Mouse (Mus musculus) c-Kit-positive CD71-positive TER-119-negative erythroid progenitor cells, embryonic 14.5 days (primary cell): ENCODE results near the gene Nme9.

Experiments
- DNase-seq: peaks from one replicate; pipeline ENCODE4 v3.0.0-alpha.2; 2013; ENCODE audit warnings: low read depth

Gene Nme9

DNA sequence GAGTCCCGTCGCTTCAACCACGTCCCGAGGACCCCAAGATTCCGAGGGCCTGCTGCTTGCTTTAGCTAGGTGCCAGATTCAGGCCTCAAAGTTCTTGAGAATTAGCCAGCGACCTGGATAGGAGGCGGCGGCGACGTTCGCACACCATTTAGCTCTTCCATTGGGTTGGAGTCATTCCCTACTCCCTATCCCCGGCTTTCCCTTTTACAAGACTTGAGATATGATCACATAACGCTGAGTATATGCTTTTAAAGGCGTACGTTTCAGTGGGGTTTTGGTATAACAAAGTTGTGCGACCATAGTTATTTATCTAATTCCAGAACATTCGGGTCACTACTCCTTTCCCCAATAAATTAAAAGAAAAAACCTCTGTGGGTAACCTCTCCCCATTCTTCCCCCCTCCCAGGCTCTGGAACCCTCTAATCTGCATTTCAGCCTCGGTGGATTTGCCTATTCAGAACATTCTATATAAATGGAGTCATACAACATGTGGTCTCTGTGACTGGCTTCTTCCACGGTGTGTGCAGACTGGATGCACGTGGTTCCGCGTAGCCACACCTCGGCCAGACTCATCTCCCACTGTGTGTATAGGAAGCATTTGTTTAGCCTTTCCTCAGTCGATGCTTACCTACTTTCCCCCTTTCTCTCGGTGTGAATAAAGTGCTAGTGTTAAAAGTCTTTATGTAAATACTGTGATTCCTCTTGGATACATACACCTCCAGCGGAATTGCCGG is 14.1 kb upstream of the Nme9 start, which contains the start of gene Mras:
Gene Mras (minus strand): TSS at position 351 of the 734 bp plus-strand sequence.
- DNase-seq, result no peak

DNA sequence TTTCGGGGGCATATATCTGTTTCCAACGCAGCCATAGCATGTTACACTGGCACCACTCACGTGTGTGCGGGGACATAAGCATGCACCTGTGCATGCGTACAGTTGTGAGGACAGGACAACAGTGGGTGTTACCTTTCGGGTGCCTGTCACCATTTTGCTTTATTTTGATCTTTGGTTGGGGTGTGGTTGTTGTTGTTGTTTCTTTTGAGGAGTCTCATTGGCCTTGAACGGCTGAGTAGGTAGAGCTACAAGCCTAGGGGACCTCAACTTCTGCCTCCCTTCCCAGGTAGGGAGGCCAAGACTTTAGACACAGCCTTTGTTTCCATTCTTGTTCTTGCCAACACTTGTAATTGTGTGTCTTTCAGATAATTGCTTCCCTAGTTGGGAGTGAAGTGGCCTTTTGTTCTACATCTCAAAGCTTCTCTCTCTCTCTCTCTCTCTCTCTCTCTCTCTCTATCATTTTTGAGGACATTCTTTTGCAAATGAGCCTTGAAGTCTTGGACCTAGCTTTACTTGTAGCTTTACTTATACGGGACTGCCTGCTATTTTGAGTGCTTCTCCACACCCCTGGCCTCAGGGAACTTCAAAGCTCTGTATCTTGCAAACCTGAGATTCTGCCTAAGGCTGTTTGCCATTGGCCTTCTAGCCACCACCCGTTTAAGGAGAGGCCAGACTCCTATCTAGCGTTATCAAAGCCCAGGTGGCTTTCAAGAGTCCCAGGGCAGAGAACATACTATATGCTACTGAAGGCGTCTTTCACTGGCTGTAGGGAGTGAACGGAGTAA is 13.3 kb upstream of the Nme9 start:
- DNase-seq, result no peak

DNA sequence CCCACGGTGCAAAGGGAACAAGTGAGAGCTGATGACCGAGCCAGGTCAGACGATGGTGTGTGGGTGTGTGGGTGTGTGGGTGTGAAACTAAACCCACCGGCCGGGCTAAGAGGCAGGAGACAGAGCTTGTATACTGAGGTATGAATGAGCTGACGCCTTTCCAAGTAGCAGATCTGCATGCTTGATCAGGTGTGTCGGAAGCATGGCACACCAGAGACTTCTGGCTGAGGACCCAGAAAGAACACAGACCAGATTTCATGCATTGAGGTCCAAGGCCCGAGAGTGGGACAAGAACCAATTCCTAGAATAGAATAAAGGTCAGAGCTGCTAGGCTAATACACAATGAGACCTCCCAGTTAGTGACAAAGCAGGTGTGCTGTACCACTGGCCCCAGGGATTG is 12.2 kb upstream of the Nme9 start:
- DNase-seq, result no peak

DNA sequence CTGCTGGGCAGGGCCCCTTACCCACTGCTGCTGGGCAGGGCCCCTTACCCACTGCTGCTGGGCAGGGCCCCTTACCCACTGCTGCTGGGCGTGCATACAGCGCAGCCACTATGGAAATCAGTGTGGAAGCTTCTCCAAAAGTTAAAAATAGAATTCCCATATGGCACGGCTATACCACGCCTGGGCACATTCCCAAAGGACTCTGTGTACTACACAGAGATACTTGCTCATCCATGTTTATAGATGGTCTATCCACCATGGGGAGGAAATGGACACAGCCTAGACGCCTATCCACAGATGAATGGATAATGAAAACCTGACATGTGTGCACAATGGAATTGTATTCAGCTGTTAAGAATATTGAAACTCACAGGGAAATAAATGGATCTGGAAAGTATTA is 10.3 kb upstream of the Nme9 start:
- no peak for DNase-seq

DNA sequence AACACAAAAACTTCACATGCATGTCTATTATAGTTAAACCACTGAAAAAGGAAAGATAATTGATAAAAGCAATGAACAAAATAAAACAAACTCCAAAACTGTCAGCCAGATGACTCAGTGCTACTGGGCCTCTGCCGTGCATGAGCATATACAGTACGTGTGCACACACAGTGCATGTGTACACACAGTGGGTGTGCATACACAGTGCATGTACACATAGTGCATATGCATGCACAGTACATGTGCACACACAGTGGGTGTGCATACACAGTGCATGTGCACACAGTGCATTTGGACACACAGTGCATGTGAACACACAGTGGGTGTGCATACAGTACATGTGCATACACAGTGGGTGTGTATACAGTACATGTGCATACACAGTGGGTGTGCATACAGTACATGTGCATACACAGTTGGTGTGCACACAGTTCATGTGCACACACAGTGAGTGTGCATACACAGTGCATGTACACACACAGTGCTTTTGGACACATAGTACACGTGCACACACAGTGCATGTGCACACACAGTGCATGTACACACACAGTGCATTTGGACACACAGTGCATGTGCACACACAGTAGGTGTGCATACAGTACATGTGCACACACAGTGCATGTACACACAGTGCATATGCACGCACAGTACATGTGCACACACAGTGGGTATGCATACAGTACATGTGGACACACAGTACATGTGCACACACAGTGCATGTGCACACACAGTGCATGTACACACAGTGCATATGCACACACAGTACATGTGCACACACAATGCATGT is 9.4 kb upstream of the Nme9 start:
- no peak for DNase-seq

DNA sequence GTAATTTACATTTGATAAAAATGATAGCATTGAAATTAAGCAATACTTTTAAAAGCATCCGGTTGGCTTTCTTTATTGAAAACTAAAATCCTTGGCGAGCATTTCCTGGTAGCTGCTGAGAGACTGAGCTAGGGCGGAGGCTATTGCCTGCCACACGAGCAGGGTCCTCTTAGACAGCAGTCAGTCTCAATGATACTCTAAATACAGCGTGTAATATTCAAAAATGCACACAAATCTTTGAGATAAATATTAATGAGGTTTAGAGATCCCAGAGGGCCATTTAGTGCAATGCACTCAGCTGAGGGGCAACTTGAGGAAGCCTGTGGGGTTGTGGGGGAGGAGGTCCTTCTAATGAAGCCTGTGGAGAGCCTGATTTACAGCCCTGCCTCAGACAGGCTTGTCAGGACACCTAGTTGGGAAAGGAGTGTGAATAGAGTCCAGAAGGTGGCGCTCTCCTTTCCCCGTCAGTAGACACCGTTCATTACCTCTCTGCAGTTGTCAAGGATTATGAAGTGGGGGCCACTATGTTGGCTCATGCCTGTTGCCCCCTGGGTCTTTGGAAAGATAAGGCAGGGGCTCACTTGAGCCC is 6.6 kb upstream of the Nme9 start:
- DNase-seq, result no peak

DNA sequence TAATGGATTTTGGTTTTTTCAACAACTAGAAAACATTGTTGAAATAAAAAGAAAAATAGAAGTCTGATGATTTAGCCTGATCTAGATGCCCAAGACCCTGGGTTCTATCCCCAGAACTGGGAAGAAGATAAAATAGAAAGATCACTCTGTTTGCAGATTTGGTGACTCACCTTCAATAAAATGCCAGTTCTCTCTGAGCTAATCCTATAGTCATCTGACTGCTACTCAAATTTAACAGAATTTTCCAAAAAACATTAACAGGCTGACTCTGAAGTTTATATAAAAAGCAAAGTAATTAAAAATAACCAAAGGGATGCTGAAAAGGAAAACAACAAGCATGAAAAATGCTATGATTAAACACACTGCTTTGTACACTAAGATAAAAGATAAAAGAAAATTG is 5.0 kb upstream of the Nme9 start:
- DNase-seq, result no peak

DNA sequence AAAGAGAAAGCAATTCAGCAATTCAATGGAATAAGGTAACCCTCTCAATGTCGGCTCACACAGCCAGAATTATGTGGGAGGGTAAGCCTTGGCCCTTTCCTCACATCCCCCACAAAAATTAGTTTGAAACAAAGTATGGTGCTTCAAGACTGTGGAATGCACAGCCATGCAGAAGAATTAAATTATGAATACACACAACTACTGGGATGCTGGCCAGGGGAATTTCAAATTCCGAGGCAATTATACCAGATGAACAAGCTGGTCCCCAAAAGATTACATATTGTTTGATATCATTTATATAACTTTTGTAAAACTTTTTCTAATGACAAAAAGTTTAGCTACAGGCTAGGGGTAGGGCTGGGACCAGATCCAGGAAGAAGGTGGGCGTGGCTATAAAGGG is 4.0 kb upstream of the Nme9 start:
- DNase-seq, result no peak

DNA sequence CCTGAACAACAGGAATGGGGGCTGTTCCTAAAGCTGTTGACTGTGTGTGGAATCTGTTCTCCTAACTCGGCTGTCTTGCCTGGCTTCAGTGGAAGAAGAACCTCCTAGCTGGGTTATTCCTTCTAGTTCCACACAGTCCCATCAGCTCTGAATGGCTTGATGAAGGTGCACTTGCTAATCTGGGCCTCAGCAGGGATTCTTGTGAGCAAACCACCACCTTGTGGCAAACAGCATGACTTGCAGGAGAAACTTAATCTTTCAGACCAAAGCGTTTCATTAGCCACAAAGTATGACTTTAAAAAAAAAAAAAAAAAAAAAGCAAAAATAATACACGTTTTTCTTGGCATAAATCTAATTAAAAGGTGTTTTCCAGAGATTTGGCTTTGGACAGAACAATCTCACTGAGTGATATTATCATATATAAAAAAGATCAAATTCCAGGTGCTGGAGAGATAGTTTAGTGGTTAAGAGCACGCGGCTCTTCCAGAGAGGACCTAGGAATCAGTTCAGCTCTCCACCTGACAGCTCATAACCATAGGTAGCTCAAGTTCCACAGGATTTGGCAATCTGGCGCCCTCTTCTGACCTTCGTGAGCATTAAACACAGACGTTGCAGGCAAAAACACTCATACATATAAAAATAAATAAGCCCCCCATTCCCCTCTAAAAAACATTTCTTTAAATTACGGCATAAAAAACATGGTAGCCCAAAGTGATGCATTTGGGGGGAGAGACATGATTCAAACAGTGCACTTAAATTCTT is 1.2 kb upstream of the Nme9 start:
- DNase-seq, result no peak

DNA sequence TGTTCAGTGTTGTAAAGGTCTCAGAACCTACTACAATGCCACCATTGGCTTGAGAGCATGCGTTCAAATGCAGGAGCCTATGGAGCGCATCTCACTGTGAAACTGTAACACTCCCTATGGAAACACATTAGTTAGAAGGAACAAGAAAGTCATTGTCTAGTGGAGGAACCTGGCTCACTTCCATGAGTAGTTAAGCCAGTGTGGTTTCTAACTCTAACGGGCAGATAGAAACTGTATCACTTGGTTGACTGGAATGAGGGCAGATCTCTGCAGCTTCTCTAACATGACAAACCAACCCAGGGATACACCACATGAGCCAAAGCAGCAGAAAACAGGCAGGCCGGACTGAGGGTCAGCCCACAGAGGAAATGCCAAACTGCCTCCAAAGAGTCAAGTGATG is 2.9 kb downstream of the Nme9 start:
- DNase-seq, result no peak

DNA sequence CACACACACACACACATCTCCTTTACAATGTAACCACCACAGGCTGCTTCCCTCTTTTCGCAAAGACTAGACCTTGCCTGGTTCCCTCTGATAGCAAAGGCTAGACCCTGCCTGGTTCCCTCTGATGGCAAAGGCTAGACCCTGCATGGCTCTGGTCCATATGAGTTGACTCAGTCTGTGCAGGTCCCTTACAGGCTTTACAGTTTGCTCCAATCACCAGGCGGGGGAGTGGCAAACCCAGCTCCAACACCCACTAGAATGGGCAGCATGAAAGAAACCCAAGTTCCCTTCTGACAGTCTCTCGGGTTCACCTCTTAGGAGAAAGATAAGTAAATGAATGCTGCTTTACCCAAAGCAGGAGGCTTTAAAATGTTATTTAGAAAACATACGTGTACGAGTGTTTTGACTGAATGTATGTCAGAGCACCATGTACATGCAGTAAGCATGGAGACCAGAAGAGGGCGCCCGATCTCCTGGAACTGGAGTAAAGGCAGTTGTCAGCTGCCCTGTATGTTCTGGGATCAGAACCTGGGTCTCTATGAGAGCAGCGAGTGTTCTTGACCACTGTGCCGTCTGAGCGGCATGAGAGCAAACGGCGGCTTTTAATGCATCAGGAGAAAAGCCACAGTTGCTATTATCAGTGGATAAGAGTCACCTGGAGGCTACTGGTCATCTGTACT is 7.4 kb downstream of the Nme9 start:
- peak; percentile 61 for DNase-seq

DNA sequence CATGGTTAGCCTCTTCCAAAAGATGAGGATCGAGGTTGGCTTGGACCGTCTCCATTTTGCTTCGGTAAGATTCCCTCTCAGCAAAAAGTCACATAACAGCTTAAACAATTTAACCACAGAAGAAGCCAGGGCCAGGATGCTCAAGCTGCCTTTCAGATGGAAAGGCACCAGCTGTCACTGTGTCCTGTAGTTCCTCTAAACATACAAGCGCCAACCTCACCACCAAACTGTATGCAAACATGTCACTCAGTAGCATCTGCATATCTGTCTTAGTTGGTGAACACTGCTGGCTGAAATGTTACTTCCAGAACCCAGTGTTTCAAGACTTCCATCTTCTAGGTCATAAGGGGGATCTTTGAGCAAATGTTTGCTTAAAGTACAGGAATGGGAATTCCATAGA is 8.5 kb downstream of the Nme9 start:
- DNase-seq, result no peak

DNA sequence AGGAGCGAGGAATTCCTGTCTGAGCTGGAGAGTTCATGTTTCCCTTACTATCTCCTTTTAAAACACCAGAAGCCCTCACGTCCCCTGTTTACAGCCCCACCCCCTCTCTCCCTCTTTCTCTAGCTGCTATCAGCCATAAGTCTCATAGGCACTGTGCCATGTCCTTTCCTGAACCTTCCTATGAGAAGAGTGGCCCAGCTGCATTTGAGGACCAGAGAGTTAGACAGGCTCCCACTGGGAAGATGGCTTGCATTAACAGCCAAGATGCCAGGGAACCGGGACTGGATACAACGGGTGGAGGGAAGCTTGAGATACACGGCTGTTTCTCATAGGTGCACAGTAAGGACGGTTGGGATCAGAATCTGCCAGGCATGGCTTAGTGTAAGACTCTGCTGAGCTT is 13.6 kb downstream of the Nme9 start:
- DNase-seq, result no peak

DNA sequence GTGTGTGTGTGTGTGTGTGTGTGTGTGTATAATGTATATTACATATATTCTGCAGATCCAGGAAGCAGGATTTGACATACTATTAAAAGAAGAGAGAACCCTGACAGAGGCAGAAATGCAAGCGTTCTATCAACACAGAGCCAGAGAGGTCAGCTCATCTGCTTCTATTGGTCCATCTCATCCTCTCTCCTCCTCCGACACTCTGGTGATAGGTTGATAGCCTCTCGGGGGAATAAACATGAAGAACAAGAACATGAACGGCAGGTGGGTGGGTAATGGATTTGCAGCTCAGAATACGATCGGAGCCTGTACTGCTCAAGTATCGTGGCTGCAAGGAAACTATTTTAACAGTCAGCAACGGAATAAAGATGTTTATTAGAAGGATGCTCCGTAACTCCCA is 17.3 kb downstream of the Nme9 start:
- DNase-seq, result no peak

DNA sequence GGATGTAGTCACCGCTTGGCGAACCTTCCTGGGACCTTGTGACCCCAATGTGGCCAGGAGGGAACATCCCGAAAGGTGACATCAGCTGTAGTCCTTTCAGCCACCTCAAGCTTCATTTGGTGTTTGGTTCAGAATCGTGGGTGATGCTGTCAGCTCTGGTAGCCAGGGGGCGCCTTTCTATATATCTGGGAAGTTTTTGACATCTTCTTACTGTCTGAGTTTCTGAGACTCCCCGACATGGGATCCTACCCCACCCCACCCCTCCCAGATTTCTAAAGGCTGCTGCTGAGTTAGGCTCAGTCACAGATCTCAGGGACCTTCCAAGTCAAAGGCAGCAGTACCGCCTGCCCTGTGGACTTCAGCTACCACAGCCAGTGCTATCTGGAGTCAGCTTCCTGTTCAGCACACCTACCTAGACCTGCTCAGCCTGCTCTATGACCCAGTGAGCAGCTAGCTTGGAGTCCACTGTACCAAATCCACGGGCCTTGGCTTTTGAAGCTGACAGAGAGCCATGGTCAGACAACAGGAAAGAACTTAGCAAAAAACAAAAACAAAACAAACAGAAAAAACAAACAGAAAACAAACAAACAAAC is 18.5 kb downstream of the Nme9 start:
- DNase-seq, result peak; percentile 37

DNA sequence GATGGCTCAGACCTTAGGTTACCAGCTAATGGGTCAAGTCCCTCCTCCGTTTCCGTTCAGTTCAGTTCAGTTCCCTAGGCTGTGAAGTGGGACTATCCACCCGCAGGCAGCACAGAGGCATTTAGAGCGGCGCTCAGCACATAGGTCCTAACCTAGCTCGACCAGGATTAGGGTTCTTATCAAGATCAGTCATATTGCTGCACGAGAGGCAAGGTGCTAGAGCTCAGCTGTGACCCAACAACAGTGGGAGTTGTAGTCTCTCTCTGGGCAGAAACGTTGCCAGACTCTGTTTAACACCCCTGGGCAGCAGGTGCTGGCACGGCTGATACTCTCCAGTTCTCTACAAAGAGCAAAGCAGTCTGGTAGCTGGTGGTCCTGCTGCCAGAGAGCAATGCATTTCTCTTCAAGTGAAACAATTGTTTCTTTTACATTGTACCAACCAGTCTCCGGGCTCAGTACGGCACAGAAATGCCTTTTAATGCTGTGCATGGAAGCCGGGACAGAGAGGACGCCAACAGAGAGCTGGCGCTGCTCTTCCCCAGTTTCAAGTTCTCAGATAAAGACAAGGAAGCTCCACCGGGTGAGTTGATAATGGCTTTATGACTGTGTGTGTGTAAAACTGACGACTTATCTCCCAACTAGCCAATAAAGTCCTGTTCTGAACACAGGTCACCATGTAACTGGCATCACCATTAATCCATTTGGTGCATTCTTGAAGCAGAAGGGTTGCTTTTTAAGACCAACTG is 19.2 kb downstream of the Nme9 start:
- DNase-seq, result peak; percentile 38

DNA sequence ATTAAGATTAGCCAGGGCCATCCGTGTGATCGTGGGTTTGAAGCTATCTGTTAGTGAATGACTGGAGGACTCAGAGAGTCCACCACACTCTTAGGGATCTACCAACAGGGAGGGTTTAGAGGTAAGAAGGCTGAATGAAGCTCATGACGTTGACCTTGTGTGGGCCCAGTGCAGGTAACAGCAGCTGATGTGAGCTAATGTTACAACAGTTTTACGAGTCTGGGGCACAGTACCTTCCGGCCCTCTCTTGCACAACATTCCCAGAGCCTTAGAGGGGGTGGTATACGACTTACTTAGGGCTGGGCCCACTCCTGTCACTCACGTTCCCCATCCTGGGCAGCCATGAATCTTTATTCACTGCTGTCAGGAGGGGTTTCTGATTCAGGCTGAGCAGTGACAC is 20.1 kb downstream of the Nme9 start:
- DNase-seq, result no peak

DNA sequence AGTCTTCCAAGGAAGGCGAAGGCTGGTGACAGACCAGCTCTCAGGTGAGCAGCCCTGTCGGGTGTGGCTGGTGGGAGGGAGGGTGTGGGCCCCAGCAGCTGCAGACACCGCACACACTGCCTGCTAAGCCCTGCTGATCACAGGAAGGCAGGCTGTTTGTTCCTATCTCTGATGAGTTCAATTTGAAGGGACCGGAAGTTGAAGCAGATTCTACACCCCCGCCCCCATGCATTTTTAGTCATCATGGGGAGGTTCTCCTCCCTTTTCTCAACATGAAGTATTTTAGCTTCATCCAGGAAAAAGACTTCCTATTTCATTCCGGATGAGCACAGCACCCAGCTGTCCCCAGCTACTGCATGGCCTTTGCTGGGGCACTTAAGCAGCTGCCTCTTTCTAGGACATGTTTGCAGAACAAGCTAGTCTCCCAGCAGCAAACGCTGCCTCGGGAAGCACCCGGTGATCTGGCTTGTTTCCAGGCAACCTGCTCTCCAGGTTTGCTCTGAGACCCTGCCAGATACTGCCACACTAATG is 28.0 kb downstream of the Nme9 start:
- DNase-seq, result no peak

DNA sequence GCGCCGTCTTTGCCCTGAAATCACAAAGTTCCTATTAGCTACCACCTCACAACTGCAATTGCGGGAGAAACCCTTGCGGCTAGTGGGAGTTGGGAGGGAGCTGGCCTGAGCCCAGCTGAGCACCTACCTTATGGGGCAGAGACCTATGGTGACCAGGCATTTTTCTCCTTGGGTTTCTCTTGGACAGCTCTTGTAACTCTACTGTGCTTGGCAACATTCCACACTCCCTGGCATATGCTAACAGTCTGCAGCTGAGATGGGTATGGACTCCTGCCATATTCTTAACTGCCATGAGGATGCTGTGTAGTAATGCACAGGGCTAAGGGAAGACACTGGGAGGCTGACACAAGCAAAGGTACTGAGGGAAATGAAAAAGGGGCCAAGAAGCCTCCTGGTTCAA is 29.5 kb downstream of the Nme9 start:
- DNase-seq, result no peak

DNA sequence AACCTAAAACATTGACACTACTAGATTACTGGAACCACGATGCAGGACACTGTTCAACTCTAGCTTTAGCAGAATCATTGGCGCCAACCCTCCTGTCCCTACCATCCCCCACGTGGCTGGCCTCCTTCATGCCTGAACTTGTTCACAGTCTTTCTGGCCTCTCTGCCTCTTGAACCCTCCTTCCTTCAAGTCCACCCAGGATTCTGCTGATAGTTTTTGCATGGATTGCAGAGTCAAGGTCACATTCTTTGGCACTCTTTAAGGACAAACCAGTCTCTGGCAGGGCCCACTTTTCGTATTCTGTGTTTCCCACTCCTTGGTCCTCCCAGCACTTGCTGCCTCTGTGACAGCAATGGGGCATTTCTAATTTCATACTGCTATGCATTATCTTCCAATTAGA is 31.9 kb downstream of the Nme9 start:
- DNase-seq, result no peak
